Mouse (Mus musculus): ENCODE measurements around the gene Trrap.

- TF ChIP-seq CTCF (conservative IDR thresholded peaks at IDR 0.05; ENCODE audit: low read length) (no peak), NANOG (IDR thresholded peaks at IDR 0.05; ENCODE audit: borderline replicate concordance, low read length) (no peak), POU5F1 (IDR thresholded peaks at IDR 0.05; ENCODE audit: borderline replicate concordance, low read length) (no peak)
Observed at GRCm38 (mm10) chr5:144769067-144769482, 1.5 kb downstream of the Trrap start.
